Mouse (Mus musculus) MEL (cell line): Measurements from ENCODE around the gene Cdc42. TPM values are rescaled to one million over a fixed set of nuclear protein-coding genes. Genes with fewer than 3 reads are reported as not detected.
A peak's percentile ranks its signal among the peaks of the same experiment; 100 is the strongest.

Experiments
- DNase-seq: peaks from one replicate; pipeline ENCODE4 v3.0.0; 2011; ENCODE audit warnings: low read depth, low spot score
- H3K27ac ChIP-seq: 2 replicates; pipeline ENCODE4 v1.5.1; 2012; ENCODE audit warnings: low read depth, mild to moderate bottlenecking, control low read depth, low read length, moderate library complexity; ENCODE audit not compliant: control insufficient read depth
- H3K27me3 ChIP-seq, 2 experiments: fragments of 150-350 bp in 1 of 2; sonication (generic) in 1 of 2; 2 replicates each; pipeline ENCODE4 v1.6.1; 2012; ENCODE audit warnings: low read length in 2 of 2, mild to moderate bottlenecking in 2 of 2, improper control_type of control experiment in 1 of 2, moderate library complexity in 1 of 2; ENCODE audit not compliant: insufficient read depth in 2 of 2, control insufficient read depth in 1 of 2
- H3K36me3 ChIP-seq, 2 experiments: 2 replicates each; pipeline ENCODE4 v1.6.1; 2012 to 2014; ENCODE audit warnings: low read length in 2 of 2, improper control_type of control experiment in 1 of 2, inconsistent platforms in 1 of 2, mild to moderate bottlenecking in 1 of 2; ENCODE audit not compliant: insufficient read depth in 2 of 2, control insufficient read depth in 1 of 2
- H3K4me1 ChIP-seq, 2 experiments: fragments of 150-350 bp in 1 of 2; sonication (generic) in 1 of 2; 2 replicates each; pipeline ENCODE4 v1.6.1; 2012; ENCODE audit warnings: low read length in 2 of 2, improper control_type of control experiment in 1 of 2, mild to moderate bottlenecking in 1 of 2; ENCODE audit not compliant: insufficient read depth in 2 of 2, control insufficient read depth in 1 of 2
- H3K4me3 ChIP-seq, 2 experiments: fragments of 150-350 bp in 1 of 2; sonication (generic) in 1 of 2; 2 replicates each; pipeline ENCODE4 v1.5.1; 2012; ENCODE audit warnings: low read depth in 2 of 2, low read length in 2 of 2, mild to moderate bottlenecking in 2 of 2, moderate library complexity in 2 of 2, control low read depth in 1 of 2, improper control_type of control experiment in 1 of 2; ENCODE audit not compliant: control insufficient read depth in 1 of 2, insufficient read depth in 1 of 2
- H3K79me2 ChIP-seq: 2 replicates; pipeline ENCODE4 v1.6.1; 2012; ENCODE audit warnings: mild to moderate bottlenecking, low read length, moderate library complexity; ENCODE audit not compliant: control insufficient read depth, poor library complexity, insufficient read depth
- H3K9ac ChIP-seq: 2 replicates; pipeline ENCODE4 v1.6.1; 2012; ENCODE audit warnings: low read depth, mild to moderate bottlenecking, control low read depth, low read length, moderate library complexity; ENCODE audit not compliant: control insufficient read depth, poor library complexity, severe bottlenecking
- H3K9me3 ChIP-seq: fragments of 150-350 bp; sonication (generic); replicated peaks from 2 replicates; pipeline ENCODE4 v1.6.1; 2012; ENCODE audit warnings: mild to moderate bottlenecking, low read length, improper control_type of control experiment, moderate library complexity; ENCODE audit not compliant: insufficient read depth
- CHD1 ChIP-seq: IDR thresholded peaks from 2 replicates; pipeline ENCODE4 v1.6.1; 2012; ENCODE audit warnings: low read depth, mild to moderate bottlenecking, inconsistent platforms, low read length, improper control_type of control experiment
- EP300 ChIP-seq, 2 experiments: IDR thresholded peaks; 2 replicates each; pipeline ENCODE4 v1.6.1; 2011; ENCODE audit warnings: improper control_type of control experiment in 2 of 2, low read length in 2 of 2, low read depth in 1 of 2, mild to moderate bottlenecking in 1 of 2
- GATA1 ChIP-seq: IDR thresholded peaks from 2 replicates; pipeline ENCODE4 v1.6.1; 2011; ENCODE audit warnings: low read depth, low read length, improper control_type of control experiment
- HCFC1 ChIP-seq: IDR thresholded peaks from 2 replicates; pipeline ENCODE4 v1.6.1; 2012; ENCODE audit warnings: low read depth, mild to moderate bottlenecking, inconsistent platforms, low read length, improper control_type of control experiment, moderate library complexity
- JUND ChIP-seq: IDR thresholded peaks from 2 replicates; pipeline ENCODE4 v1.6.1; 2011; ENCODE audit warnings: low read depth, mild to moderate bottlenecking, improper control_type of control experiment, low read length
- KAT2A ChIP-seq: conservative IDR thresholded peaks from 2 replicates; pipeline ENCODE4 v1.6.1; 2012; ENCODE audit warnings: low read depth, low read length, improper control_type of control experiment, inconsistent platforms
- MAFK ChIP-seq: IDR thresholded peaks from 2 replicates; pipeline ENCODE4 v1.6.1; 2011; ENCODE audit warnings: low read depth, mild to moderate bottlenecking, low read length, improper control_type of control experiment, borderline replicate concordance
- MYB ChIP-seq: IDR thresholded peaks from 2 replicates; pipeline ENCODE4 v1.6.1; 2011; ENCODE audit warnings: mild to moderate bottlenecking, low read depth, low read length, improper control_type of control experiment
- MYC ChIP-seq: IDR thresholded peaks from 2 replicates; pipeline ENCODE4 v1.6.1; 2011; ENCODE audit warnings: low read depth, mild to moderate bottlenecking, low read length, improper control_type of control experiment, moderate library complexity
- NELFE ChIP-seq: IDR thresholded peaks from 2 replicates; pipeline ENCODE4 v1.6.1; 2011; ENCODE audit warnings: low read depth, low read length, improper control_type of control experiment
- POLR2AphosphoS5 ChIP-seq: IDR thresholded peaks from 2 replicates; pipeline ENCODE4 v1.6.1; 2012; ENCODE audit warnings: low read depth, borderline replicate concordance, mild to moderate bottlenecking, inconsistent platforms, low read length, moderate library complexity, mixed read lengths
- RAD21 ChIP-seq: IDR thresholded peaks from 2 replicates; pipeline ENCODE4 v1.6.1; 2011; ENCODE audit warnings: mild to moderate bottlenecking, low read depth, low read length, improper control_type of control experiment
- RCOR1 ChIP-seq: IDR thresholded peaks from 2 replicates; pipeline ENCODE4 v1.6.1; 2012; ENCODE audit warnings: low read depth, mild to moderate bottlenecking, inconsistent platforms, low read length, improper control_type of control experiment
- SMC3 ChIP-seq: IDR thresholded peaks from 2 replicates; pipeline ENCODE4 v1.6.1; 2011; ENCODE audit warnings: low read depth, low read length, improper control_type of control experiment
- TAL1 ChIP-seq: IDR thresholded peaks from 2 replicates; pipeline ENCODE4 v1.6.1; 2012; ENCODE audit warnings: mild to moderate bottlenecking, inconsistent platforms, low read length, moderate library complexity, mixed read lengths
- TCF12 ChIP-seq: IDR thresholded peaks from 2 replicates; pipeline ENCODE4 v1.6.1; 2014; ENCODE audit warnings: low read depth, mild to moderate bottlenecking, inconsistent platforms, low read length, improper control_type of control experiment, moderate library complexity
- polyA plus RNA-seq, 2 experiments: library from polyadenylated mRNA; stranded (reverse) in 1 of 2; unstranded in 1 of 2; fragments of >175 nt in 1 of 2; fragments of >200 nt in 1 of 2; gene quantifications; 2 replicates each; pipeline versions ENCODE4 v1.2.1 to v1.2.4; 2012; ENCODE audit warnings: low replicate concordance in 2 of 2, low read depth in 1 of 2; ENCODE audit not compliant: insufficient read length in 2 of 2, insufficient read depth in 1 of 2, missing spikeins in 1 of 2
- total RNA-seq: library from RNA; depleted of rRNA; stranded (reverse); fragments of 300-350 nt; gene quantifications from 2 replicates; pipeline ENCODE4 v1.2.3, GENCODE M21; 2012

Gene Cdc42
- total and polyA plus RNA-seq, 3 experiments: 117 to 203 (median 174) TPM

DNA sequence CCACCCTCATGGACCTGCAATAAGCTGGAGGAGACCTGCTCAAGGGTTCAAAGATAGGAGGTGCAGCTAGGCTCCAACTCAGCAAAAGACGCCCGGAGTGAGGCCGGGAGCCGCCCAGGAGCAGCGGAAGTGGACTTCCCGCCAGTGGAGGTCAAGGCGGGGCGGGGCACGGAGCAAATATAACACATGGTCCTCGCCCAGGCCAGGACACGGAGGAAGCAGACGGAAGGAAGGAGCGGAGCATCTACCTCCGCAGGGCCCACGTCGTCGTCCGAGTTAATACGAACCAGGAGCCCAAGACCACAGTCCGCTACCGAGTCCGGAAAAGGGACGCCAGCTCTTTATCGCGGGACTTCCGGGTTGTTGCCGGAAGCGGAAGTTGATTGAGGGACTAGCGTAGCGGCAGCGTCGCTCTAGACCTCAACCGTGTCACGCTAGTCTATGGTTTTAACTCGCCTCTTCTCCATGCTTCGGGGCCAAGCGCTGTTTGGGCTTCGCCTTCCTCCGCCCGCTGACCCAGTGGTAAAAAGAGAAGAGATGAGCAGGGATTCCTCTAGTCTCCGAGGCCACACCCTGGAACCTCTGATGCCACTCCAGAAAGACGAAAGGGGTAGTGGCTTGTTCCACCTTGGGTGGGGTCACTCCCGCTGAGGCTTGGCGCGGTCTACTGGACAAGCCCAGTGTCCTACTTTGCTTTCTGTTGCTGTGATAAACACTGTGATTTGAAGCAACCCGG lies 30.7 kb upstream of the Cdc42 start (continued):
- TF ChIP-seq NELFE (no peak; the same call in none of the 2 replicates), SMC3 (0 out of 2 replicates have a peak, but pooled peaks have one; percentile 9), CHD1 (no peak), KAT2A (peak; percentile 57; the same call in 1 of the 2 replicates)

- TF ChIP-seq JUND (no peak), TAL1 (no peak), MYC (0 out of 2 replicates have a peak, but pooled peaks have one; percentile 44), POLR2AphosphoS5 (no peak), RAD21 (no peak), NELFE (no peak), EP300 (IDR thresholded peaks at IDR 0.05; ENCODE audit: low read depth in 1 of 2, low read length in 2 of 2) (no peak)
- TF ChIP-seq, all 39 proteins: peak for 1
- H3K27ac ChIP-seq: peak overlapping the region; percentile 93
- H3K9me3 ChIP-seq: no peaks in the 10 kb centered on the region
- H3K9ac ChIP-seq: peak overlapping the region; percentile 88
- peak; percentile 67 for DNase-seq
- H3K4me3 ChIP-seq: peak overlapping the region; percentile 75 to 87
- H3K79me2 ChIP-seq: peaks cover 11% of the 10 kb centered on the region; the same call in 1 of the 2 replicates
- no peaks in the 10 kb centered on the region for H3K27me3 ChIP-seq
- no peaks in the 10 kb centered on the region; a peak in 1 of 4 replicates for H3K4me1 ChIP-seq
- peaks cover 0 to 4% of the 10 kb centered on the region in 2 experiments; a peak in 1 of 4 replicates for H3K36me3 ChIP-seq
These were observed 30.1 kb upstream of the Cdc42 start for GRCm38 (mm10) chr4:137387482-137388058.

DNA sequence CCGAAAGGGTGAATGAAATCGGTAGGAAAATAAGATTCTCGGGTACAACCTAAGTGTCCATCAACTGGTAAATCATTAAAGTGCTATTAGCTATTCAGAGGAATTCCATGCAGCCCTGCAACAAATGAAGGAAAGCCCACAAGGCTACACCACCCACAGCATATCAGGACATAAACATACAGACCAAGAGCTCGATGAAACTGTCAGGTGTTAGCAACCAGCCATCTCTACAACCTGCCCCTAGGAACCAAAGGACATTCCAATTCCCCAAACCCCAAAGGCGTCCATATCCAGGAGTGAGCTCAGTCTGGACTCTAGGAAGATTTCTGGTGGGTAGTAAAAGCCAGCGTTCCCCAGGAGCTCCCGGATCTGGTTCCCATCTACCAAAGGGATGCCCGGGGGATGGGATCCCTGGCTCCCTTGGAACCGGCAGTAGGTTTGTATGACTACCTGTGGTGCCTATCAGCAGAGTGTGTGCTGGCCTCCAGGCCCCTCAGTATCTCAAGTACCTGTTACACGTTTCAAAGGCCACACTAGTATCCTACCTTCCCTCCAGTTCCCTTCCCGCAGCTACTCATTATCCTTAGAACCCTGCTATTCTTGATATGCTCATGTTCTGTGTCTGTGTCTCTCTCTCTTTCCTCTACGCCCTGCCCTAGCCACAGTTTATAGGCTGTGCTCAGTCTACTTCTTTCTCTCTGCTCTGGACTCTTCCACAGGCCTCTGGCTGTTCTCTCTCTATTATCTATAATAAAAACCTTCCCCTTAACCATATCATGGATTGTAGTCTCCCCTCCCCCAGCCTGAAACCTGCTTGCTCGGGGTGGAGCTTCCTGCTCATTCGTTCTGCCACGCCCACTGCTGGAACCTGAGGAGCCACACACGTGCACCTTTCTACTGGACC lies 23.4 kb upstream of the Cdc42 start:
- H3K27ac ChIP-seq: no peak overlapping the region
- 0 out of 4 replicates have a peak overlapping the region, but pooled peaks of 1 of the 2 experiments have one; percentile 19 for H3K4me3 ChIP-seq

More for the DNA sequence above, 23.4 kb upstream of the Cdc42 start:
- H3K79me2 ChIP-seq: 0 out of 2 replicates have a peak, but pooled peaks cover 3% of the 10 kb centered on the region
- peaks cover 0 to 2% of the 10 kb centered on the region in 2 experiments; a peak in 1 of 4 replicates for H3K4me1 ChIP-seq
- no peak for DNase-seq
- H3K9me3 ChIP-seq: no peaks in the 10 kb centered on the region
- H3K27me3 ChIP-seq: no peaks in the 10 kb centered on the region
- H3K36me3 ChIP-seq: 0 out of 4 replicates have a peak, but pooled peaks cover 0 to 2% of the 10 kb centered on the region in 2 experiments
- no peak overlapping the region for H3K9ac ChIP-seq
- TF ChIP-seq NELFE: no peak
- no peak for TF ChIP-seq RCOR1
- TF ChIP-seq MAFK: no peak
- TF ChIP-seq TCF12: no peak
- TF ChIP-seq GATA1: no peak
- no peak for TF ChIP-seq MYB
- TF ChIP-seq HCFC1: no peak
